Mouse (Mus musculus) bone marrow macrophage, adult 2 months (primary cell): Measurements from ENCODE around the gene Mrpl47.

Experiments used
- CTCF ChIP-seq: IDR thresholded peaks from 2 replicates; pipeline ENCODE4 v1.5.1; 2012; ENCODE audit warnings: low read depth, mild to moderate bottlenecking, low read length, moderate library complexity
- POLR2A ChIP-seq: IDR thresholded peaks from 2 replicates; pipeline ENCODE4 v1.6.1; 2012; ENCODE audit warnings: mild to moderate bottlenecking, low read depth, low read length, borderline replicate concordance

DNA sequence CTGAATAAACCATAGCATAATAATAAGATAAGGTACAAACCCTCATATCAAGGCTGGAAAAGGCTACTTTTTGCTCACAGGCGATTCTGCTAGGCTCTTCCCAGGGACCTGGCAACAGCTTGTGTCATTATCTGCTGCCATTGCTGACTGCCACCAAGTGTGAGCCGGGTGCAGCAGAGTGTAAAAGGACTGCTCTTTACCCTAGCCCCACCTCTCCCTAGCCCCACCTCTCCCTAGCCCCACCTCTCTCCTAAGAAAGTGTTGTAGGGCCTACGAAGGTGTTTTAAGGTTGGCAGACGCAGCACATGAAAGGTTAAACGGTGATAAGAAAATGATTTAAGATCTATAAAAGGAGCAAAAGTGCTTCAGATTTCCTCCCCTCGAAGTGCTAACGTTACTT lies 26.5 kb upstream of the Mrpl47 start:
- TF ChIP-seq POLR2A (no peak), CTCF (no peak)
